Mouse (Mus musculus) ES-Bruce4 (cell line): ENCODE data around the gene Nrsn2.

ENCODE experiments used
- CTCF ChIP-seq: IDR thresholded peaks from one replicate; pipeline ENCODE4 v1.8.1; 2011; ENCODE audit warnings: low read depth, low read length
- POLR2A ChIP-seq: IDR thresholded peaks from one replicate; pipeline ENCODE4 v1.8.1; 2011; ENCODE audit warnings: low read length; ENCODE audit not compliant: insufficient read depth

DNA sequence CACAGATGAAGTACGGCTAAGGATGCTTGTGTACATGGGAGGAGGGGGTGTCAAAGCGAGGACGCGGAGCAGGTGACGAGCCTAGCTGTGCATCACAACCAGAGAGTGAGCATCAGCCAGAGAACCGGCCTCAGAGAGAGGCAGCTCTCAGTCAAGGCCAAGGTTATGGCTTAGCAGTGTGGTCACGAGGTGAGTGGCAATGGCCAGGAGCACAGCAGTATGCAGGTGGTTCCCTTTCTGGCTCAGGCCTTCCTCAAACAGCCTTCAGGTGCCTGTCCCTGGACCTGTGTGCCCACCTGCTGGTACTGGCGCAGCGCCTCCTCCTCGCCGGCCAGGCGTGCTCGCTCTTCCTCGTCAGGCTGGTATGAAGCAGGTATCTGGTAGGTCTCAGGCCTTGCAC is 52.5 kb downstream of the Nrsn2 start:
- TF ChIP-seq CTCF (no peak), POLR2A (no peak)
